Mouse (Mus musculus) ovary, adult 18-20 months (tissue): ENCODE measurements at regions not wholly inside any gene's neighbourhood (a gene's known extent, or its start where the extent isn't known, plus 50 kb on each side); places are given as distances from the start of the nearest gene placed in this dataset.
A peak's percentile ranks its signal among the peaks of the same experiment; 100 is the strongest.

Experiments
- DNase-seq: peaks from one replicate; pipeline ENCODE4 v3.0.0; 2022; ENCODE audit warnings: low spot score, mixed read lengths

DNA sequence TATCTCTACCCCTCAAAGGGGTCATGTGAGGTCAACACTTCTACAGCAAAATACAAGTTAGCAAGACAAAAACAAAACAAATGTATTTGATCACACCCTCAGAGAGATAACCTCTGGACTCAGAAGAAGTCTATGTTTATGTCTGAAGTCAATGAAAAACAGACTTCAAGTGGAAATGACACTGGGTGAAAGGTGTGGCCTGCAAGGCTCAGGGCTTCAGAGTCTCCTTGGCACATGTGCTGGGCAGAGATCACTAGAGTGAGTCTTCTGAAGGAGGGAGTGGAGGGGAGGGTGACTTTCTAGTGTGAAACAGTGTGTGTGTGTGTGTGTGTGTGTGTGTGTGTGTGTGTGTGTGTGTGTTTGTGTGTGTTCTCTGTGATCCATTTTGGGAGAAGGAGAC, 68.2 kb downstream of the Il12a start:
- DNase-seq = no peak

DNA sequence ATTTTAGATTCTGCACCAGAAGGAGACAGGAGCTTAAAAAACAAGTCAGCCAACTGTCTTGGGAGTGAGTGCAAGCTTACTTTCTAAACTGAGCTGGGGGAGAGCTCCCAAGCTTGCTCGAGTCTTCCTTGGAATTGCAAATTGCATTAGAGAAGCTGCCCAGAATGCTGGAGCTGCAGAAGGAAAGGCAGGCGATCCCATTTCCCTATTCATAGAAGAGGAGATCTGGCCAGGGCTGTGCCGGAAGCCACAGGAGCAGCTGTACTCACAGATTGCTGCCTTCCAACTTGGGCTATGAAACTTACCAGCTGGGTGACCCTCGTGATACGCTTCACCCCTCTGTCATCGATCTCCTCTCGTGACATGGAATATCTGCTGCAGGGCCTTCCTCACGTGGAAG, 68.9 kb downstream of the Il12a start:
- no peak for DNase-seq

GRCm38 (mm10) chr3:68760806-68761205, 70.4 kb downstream of the Il12a start:
- no peak for DNase-seq

DNA sequence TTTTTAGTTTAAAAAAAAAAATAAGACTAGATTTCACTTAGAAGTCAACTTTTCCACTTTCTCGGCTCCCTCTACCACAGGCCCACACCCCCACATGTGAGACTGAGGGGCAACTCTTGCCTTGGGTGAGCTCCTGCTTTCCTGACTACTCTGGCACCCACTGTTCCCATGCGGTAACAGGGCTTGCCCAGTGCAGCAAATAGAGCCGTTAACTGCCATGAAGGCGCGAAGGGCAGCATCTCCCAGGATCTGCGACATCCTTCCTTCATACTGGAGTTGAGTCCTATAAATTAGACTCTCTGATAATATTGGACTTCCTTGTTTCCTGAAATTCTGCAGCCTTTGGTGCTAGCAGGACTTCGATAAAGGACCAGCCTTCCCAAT, 70.8 kb downstream of the Il12a start:
- no peak for DNase-seq

DNA sequence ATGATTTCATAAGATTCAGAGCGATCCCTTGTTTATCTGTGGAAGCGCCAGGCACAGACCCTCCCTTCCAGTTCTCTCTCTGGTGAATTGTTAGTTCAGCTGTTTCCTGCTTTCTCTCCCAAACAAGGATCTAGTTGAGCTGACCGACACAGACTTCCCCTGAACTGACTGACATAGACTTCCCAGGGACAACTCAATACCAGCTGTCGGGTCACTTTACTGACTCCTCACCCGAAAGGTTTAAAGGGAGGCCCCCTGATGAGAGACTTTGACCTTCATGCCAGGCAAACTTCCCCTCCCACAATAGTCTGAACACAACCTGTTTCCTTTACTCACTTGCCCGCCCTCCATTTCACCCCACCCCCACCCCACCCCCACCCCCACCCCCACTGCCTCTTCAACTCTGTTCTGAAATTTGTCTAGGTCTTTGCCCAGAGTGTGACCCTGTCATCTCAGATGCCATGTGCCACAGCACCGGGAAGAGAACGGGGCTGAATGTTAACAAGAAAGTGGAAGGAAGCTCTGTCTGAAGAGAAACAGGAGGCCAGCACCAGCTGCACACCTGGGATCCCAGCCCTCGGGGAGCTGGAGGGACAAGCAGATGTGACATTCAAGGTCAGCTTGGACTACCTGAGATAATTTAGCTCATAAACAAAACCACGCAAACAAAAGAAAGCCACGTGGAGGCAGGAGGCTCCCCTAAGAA, 71.3 kb downstream of the Il12a start:
- no peak for DNase-seq

- no peak for DNase-seq
Measured at GRCm38 (mm10) chr3:68762988-68763387, 72.5 kb downstream of the Il12a start.

- DNase-seq = no peak
Measured at GRCm38 (mm10) chr3:68764336-68764735, 73.9 kb downstream of the Il12a start.

DNA sequence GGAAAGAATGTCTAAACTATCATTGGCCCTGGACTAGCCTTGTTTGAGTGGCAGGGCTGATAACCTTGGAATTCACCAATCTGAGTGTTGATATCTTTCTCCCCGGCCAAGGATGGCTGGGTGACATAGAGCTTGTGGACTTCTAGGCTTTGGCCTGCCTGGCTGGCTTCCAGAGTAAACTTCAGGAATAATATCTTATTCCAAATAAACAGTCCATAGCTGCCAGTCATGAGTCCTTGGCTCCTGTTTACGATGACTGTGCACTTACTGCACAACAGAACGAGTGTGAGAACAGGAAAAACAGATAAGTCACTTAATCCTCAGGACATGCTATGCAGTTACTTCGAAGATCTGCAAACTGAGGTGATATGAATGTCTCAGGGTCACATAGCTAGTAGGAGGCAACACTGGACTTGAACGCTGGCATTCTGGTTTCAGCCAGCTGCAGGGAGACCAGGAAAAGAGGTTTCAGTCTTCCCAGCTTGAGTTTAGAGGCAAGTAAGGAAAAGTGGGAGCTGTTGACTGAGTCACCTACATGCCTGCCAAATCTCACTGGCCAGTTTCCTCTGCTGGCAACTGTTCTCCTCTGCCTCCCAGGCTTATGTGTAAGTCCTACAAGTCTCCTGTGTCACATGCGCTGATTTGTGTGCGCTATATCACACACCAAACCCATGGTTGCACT, 74.6 kb downstream of the Il12a start:
- DNase-seq = peak; percentile 83

- no peak for DNase-seq
Measured at GRCm38 (mm10) chr3:68771579-68771978, 81.1 kb downstream of the Il12a start.

DNA sequence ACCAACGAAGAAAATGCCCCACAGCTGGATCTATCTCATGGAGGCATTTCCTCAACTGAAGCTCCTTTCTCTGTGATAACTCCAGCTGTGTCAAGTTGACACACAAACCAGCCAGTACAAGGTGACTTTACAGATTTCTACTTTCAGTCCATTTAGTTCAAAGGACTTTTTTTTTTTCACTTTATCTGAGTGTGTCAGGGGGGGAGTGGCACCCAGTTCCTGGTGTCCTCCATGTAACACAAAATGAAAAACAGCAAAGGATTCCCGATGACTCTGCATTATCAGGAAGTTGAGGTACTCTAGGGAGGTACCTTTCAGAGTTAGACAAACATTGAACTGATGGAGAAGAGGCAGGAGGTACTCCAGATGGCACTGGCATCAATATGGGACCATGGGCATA, 87.4 kb downstream of the Il12a start:
- DNase-seq = no peak

DNA sequence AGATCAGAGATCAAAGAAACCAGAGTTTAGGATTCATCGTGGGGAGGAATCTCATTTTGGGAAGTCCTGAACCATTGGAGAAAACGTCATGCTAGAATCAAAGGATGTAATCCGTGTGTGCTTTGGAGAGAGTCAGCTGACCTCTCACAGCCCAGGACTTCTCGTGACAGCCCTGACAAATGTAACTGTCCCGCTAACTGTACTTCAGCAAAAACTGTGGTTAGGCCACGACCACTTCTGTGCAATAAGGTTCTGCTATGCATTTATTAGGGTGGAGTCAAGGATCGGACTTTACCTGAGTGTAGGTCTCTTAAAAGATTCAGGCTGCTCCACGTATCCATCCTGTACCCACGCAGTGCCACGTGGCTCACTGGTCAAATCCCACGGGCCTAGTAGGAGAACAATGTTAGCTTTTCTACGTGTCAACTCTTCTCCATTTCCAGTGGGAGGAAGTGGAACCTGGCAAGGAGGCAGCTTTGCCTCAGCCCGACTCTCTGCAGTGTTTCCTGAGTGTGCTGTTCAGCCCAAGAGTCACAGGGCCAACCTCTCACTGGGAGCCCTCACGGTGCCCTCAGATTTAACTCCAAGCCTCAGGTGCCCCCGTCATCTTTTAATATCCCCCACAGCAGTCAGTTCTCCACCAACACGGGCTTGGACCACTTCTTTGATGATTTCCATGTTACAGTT, 88.1 kb downstream of the Il12a start:
- no peak for DNase-seq

DNA sequence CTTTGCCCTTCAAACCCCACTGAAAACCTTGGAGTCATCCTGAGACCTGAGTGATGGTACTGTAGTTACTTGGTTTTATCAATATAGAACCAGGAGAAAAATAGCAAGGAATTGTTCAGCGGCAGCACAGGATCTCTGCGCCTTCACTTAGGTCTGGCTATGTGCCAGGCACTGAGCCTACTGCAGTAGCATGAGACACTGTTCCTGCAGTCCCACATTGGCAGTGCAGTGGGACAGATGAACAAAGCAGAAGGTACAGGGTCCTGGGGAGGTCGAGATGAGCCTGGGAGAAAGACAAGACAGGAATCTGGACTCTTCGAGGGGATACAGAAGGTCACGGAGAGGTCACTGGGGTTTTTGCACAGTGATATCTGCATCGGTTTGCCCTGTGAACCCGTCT, 88.5 kb upstream of the 1110032F04Rik start:
- no peak for DNase-seq

GRCm38 (mm10) chr3:68781466-68781865, 87.9 kb upstream of the 1110032F04Rik start:
- no peak for DNase-seq

DNA sequence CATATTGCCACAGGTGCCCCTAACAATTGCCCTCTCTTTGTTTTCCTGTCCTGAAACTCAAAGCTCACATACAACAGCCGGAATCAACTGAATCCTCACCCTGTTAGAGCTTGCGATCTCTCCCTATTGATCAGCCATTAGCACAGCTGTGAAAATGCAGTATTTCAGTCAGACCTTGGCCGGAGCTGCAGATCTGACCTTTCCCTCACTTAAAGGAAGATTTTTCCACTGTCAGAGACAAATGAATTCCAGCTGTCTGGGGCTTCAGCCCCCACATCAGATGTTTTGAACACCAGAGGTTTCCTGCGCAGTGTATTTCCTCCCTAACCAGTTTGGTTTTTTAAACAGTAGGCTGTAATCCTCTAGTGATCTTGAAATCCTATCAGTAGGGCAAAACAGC, 87.0 kb upstream of the 1110032F04Rik start:
- no peak for DNase-seq

- no peak for DNase-seq
Measured at GRCm38 (mm10) chr3:68783666-68784416, 85.5 kb upstream of the 1110032F04Rik start.

DNA sequence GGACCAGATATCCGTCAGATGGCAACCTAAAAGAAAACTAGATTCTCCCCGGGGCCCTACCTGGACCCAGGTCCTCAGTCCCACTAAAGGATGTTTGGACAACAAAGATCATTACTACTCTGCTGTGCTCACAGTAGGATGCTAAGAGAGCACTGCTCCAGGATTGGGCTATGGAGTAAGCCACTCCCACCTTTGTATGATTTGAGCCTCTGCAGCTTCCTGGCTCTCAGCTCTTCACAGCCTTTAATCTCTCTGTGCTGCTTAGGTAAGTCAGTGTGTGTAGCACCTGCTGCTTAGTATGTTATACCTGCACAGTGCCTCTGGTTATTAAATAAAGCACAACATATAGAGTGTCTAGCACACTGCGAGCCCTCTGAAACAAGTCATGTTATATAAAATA, 82.6 kb upstream of the 1110032F04Rik start:
- no peak for DNase-seq

DNA sequence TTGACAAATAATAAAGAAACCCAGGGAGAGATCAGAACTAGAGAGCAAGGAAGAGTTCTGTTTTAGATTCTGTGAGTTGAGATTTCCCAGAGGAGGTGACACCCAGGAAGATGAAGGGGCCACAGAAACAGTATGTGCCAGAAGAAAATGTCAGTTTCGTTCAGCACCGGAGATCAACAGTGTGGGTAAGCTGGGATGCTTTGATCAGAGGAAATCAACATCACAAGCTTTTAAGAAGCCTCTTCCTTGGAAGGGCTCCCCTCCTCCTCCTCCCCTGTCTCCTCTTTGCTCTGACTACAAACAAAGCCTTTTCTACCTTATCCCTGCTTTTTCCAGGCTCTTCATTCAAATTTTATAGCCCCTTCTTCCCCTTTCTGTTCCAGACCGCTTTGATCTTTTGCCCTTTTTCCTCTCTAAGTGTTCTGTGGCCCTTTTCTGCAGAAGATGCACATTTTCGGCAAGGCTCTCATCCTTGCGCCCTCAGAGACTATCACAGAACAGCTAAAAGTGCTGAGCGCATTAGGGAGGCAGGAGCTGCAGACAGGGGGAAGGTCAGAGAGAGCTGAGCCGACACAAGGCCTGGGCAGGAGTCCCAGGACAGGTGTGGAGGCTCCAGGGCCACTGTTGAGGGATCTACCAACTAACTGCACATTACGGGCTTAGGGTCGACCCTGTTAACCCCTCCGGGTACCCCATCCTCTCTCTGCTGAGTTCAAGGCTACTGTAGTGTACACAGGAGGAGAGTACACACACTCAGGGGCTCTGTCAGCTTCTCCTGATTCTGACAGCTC, 81.8 kb upstream of the 1110032F04Rik start:
- DNase-seq = no peak

DNA sequence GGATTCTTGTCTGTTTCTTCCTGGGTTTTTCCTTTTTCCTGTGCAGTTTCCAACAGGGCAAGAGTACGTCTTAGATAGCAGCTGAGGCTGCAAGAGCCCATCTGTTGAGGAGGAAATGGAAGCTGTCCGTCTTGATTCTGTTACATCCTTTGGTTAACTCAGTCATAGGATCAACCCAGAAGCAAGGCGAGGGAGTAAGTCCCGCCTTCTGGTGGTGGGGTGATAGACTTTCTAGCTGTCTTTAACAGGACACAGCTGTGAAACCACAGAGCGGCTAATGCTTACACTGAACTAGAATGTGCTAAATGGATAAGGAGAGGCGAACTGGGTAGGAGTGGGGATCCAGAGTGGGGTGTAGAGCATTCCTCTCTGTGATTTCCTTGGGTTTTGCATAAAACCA, 79.9 kb upstream of the 1110032F04Rik start:
- DNase-seq = no peak

GRCm38 (mm10) chr3:68790466-68790865, 78.9 kb upstream of the 1110032F04Rik start:
- no peak for DNase-seq

GRCm38 (mm10) chr3:68792883-68793282, 76.5 kb upstream of the 1110032F04Rik start:
- no peak for DNase-seq

DNA sequence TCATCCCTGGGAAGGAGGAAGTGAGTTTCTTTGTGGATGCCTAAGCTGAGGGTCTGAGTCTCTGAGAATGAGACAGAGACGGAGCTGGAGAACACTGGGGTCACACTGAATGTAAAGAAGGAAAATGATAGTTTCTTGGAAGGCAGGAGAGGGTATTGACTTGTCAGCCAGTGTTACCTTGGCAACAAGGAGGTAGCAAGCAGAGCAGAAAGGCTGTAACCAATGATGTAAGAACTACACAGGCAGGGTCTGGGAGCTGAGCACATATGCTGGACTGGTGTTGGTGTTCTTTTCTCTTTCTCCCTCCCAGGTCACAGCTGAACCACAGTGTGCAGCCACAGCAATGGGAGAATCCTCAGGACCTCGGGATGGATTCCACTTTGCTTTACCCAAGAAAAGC, 75.5 kb upstream of the 1110032F04Rik start:
- no peak for DNase-seq
